Mouse (Mus musculus) heart, postnatal 4 days (tissue): ENCODE measurements around the gene Tns1. TPM values are rescaled to one million over a fixed set of nuclear protein-coding genes. Genes with fewer than 3 reads are reported as not detected.

ENCODE experiments used
- DNase-seq: peaks from one replicate; pipeline ENCODE4 v3.0.0; 2021
- total RNA-seq, 2 experiments: library from RNA; stranded (reverse); gene quantifications; 2 replicates each; pipeline ENCODE4 v1.2.3; 2021

The Tns1 gene
- total RNA-seq, 2 experiments from 2014 or later: 463 to 468 TPM

- DNase-seq: peak; percentile 80
These were observed 2.2 kb downstream of the Tns1 start for GRCm38 (mm10) chr1:74121821-74122576.

- peak; percentile 6 for DNase-seq
These were observed 3.1 kb downstream of the Tns1 start for GRCm38 (mm10) chr1:74121138-74121537.

GRCm38 (mm10) chr1:74119115-74119514, 5.1 kb downstream of the Tns1 start:
- peak; percentile 74 for DNase-seq

GRCm38 (mm10) chr1:74117876-74118275, 6.4 kb downstream of the Tns1 start:
- DNase-seq: no peak

GRCm38 (mm10) chr1:74113071-74113470, 11.2 kb downstream of the Tns1 start:
- no peak for DNase-seq

GRCm38 (mm10) chr1:74111696-74112030, 12.6 kb downstream of the Tns1 start:
- DNase-seq: no peak

GRCm38 (mm10) chr1:74110932-74111695, 13.1 kb downstream of the Tns1 start:
- DNase-seq: no peak

GRCm38 (mm10) chr1:74109670-74110069, 14.6 kb downstream of the Tns1 start:
- DNase-seq: no peak

GRCm38 (mm10) chr1:74107931-74108618, 16.2 kb downstream of the Tns1 start:
- DNase-seq: no peak

GRCm38 (mm10) chr1:74106214-74106613, 18.0 kb downstream of the Tns1 start:
- no peak for DNase-seq

GRCm38 (mm10) chr1:74105660-74106059, 18.6 kb downstream of the Tns1 start:
- DNase-seq: peak; percentile 71

GRCm38 (mm10) chr1:74103654-74104353, 20.4 kb downstream of the Tns1 start:
- peak; percentile 71 for DNase-seq

- DNase-seq: peak; percentile 68
These were observed 25.2 kb downstream of the Tns1 start for GRCm38 (mm10) chr1:74099001-74099435.

GRCm38 (mm10) chr1:74098004-74099000, 25.9 kb downstream of the Tns1 start:
- DNase-seq: peak; percentile 71

GRCm38 (mm10) chr1:74095728-74096127, 28.5 kb downstream of the Tns1 start:
- DNase-seq: no peak

GRCm38 (mm10) chr1:74095296-74095695, 29.0 kb downstream of the Tns1 start:
- DNase-seq: no peak

- peak; percentile 55 for DNase-seq
These were observed 29.6 kb downstream of the Tns1 start for GRCm38 (mm10) chr1:74094497-74095270.

- DNase-seq: no peak
These were observed 30.8 kb downstream of the Tns1 start for GRCm38 (mm10) chr1:74093447-74093846.

- DNase-seq: no peak
These were observed 32.0 kb downstream of the Tns1 start for GRCm38 (mm10) chr1:74092242-74092641.

- DNase-seq: no peak
These were observed 32.5 kb downstream of the Tns1 start for GRCm38 (mm10) chr1:74091611-74092224.
